Mouse (Mus musculus): ENCODE results near the gene AC124502.3.

DNA sequence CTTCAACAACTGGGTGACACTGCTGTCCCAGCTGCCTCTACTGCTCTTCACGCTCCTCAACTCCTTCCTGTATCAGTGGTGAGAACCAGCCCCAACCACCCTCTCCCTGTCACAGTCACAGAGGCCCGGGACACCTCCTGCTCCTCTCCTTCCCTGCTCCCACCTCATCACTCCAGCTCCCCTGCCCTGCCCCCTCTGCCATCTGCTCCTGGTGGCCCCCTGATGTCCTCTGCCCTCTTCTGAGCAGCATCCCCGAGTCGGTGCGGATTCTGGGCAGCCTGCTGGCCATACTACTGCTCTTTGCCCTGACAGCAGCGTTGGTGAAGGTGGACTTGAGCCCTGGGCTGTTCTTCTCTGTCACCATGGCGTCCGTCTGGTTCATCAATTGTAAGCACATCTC lies 12.6 kb upstream of the AC124502.3 start:
- TF ChIP-seq EP300 (IDR thresholded peaks at IDR 0.05; ENCODE audit: low read depth) (no peak), CTCF (IDR thresholded peaks at IDR 0.05; ENCODE audit: low read depth) (no peak)

All from liver, embryonic 14.5 days (tissue).